Mouse (Mus musculus) ES-Bruce4 (cell line): ENCODE measurements at regions not wholly inside any gene's neighbourhood (a gene's known extent, or its start where the extent isn't known, plus 50 kb on each side); places are given as distances from the start of the nearest gene placed in this dataset.

Source experiments
- CTCF ChIP-seq: IDR thresholded peaks from one replicate; pipeline ENCODE4 v1.8.1; 2011; ENCODE audit warnings: low read depth, low read length
- EP300 ChIP-seq: IDR thresholded peaks from 2 replicates; pipeline ENCODE4 v1.6.1; 2011; ENCODE audit warnings: low read depth, low read length; ENCODE audit not compliant: insufficient read depth
- POLR2A ChIP-seq: IDR thresholded peaks from one replicate; pipeline ENCODE4 v1.8.1; 2011; ENCODE audit warnings: low read length; ENCODE audit not compliant: insufficient read depth

DNA sequence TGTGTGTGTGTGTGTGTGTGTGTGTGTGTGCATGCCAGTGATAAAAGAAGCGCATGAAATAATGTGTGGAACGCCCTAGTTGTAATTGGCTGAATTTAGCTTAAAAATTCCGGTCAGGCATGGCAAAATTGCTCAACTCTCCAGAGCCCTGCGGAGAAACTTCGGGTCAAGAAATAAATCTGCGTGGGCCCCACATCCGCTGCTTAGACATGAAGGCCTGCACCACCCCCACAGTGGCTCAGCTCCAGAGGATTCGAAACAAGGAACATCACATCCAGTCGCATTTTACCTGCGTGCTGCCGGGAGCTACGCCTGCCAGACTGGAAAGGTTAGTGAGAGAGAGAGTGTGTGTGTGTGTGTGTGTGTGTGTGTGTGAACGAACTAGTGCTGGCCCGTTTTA, 102.9 kb upstream of the Zfp706 start:
- no peak for TF ChIP-seq CTCF
- no peak for TF ChIP-seq POLR2A
- TF ChIP-seq EP300: no peak
